Mouse (Mus musculus): ENCODE data around the gene Obscn.

Obscn gene

GRCm38 (mm10) chr11:59135904-59136452, at the start of gene Obscn:
Obscn (minus strand) TSS chr11:59136402.
- DNase-seq = peak; percentile 32

- no peak for DNase-seq
Measured at GRCm38 (mm10) chr11:59185490-59185889, 49.3 kb upstream of the Obscn start.

GRCm38 (mm10) chr11:59183821-59184220, 47.6 kb upstream of the Obscn start:
- peak; percentile 59 for DNase-seq

GRCm38 (mm10) chr11:59182864-59183331, 46.7 kb upstream of the Obscn start, which contains the start of gene Gjc2:
Gjc2 (minus strand) TSS chr11:59183213.
- no peak for DNase-seq

- no peak for DNase-seq
Measured at GRCm38 (mm10) chr11:59176921-59177320, 40.7 kb upstream of the Obscn start.

GRCm38 (mm10) chr11:59176475-59176874, 40.3 kb upstream of the Obscn start:
- DNase-seq = no peak

GRCm38 (mm10) chr11:59174189-59174838, 38.1 kb upstream of the Obscn start:
- no peak for DNase-seq

- no peak for DNase-seq
Measured at GRCm38 (mm10) chr11:59170549-59170948, 34.3 kb upstream of the Obscn start.

- DNase-seq = no peak
Measured at GRCm38 (mm10) chr11:59169807-59170206, 33.6 kb upstream of the Obscn start.

GRCm38 (mm10) chr11:59165616-59166241, 29.5 kb upstream of the Obscn start:
- no peak for DNase-seq

- DNase-seq = no peak
Measured at GRCm38 (mm10) chr11:59164384-59164783, 28.2 kb upstream of the Obscn start.

- peak; percentile 99 for DNase-seq
Measured at GRCm38 (mm10) chr11:59163255-59164236, 27.3 kb upstream of the Obscn start, which contains the start of gene Iba57. Iba57 (minus strand) TSS chr11:59163739.

- no peak for DNase-seq
Measured at GRCm38 (mm10) chr11:59162443-59163254, 26.4 kb upstream of the Obscn start.

- DNase-seq = no peak
Measured at GRCm38 (mm10) chr11:59161398-59161797, 25.2 kb upstream of the Obscn start.

GRCm38 (mm10) chr11:59159558-59159957, 23.4 kb upstream of the Obscn start:
- no peak for DNase-seq

- DNase-seq = no peak
Measured at GRCm38 (mm10) chr11:59159099-59159498, 22.9 kb upstream of the Obscn start.

GRCm38 (mm10) chr11:59155900-59156299, 19.7 kb upstream of the Obscn start:
- no peak for DNase-seq

- DNase-seq = no peak
Measured at GRCm38 (mm10) chr11:59154220-59154619, 18.0 kb upstream of the Obscn start.

GRCm38 (mm10) chr11:59151729-59152128, 15.5 kb upstream of the Obscn start:
- DNase-seq = no peak

- no peak for DNase-seq
Measured at GRCm38 (mm10) chr11:59149302-59149701, 13.1 kb upstream of the Obscn start.

GRCm38 (mm10) chr11:59142962-59143361, 6.8 kb upstream of the Obscn start:
- DNase-seq = no peak
